Mouse (Mus musculus) neural tube, embryonic 13.5 days (tissue): ENCODE data around the gene Pet100. TPM values are rescaled to one million over a fixed set of nuclear protein-coding genes. Genes with fewer than 3 reads are reported as not detected.

Source experiments
- ATAC-seq: fragments of 200-750 bp; cut with Nextera tagmentation; 2 replicates; pipeline ENCODE4 v1.8.0; 2017; ENCODE audit warnings: low read depth, mild to moderate bottlenecking, moderate TSS enrichment, moderate library complexity
- H3K27ac ChIP-seq: fragments of 300-500 bp; sonication (generic); replicated peaks from 2 replicates; pipeline ENCODE4 v1.5.1; 2015; ENCODE audit warnings: moderate library complexity, mild to moderate bottlenecking, inconsistent platforms
- H3K27me3 ChIP-seq: fragments of 300-500 bp; sonication (generic); 2 replicates; pipeline ENCODE4 v1.6.1; 2015; ENCODE audit warnings: mild to moderate bottlenecking, inconsistent platforms
- H3K36me3 ChIP-seq: fragments of 300-500 bp; sonication (generic); 2 replicates; pipeline ENCODE4 v1.6.1; 2015; ENCODE audit warnings: mild to moderate bottlenecking, inconsistent platforms
- H3K4me1 ChIP-seq: fragments of 300-500 bp; sonication (generic); replicated peaks from 2 replicates; pipeline ENCODE4 v1.6.1; 2015; ENCODE audit warnings: inconsistent platforms
- H3K4me2 ChIP-seq: fragments of 300-500 bp; sonication (generic); 2 replicates; pipeline ENCODE4 v1.6.1; 2015; ENCODE audit warnings: inconsistent platforms, mild to moderate bottlenecking, moderate library complexity
- H3K4me3 ChIP-seq: fragments of 300-500 bp; sonication (generic); 2 replicates; pipeline ENCODE4 v1.5.1; 2015; ENCODE audit warnings: mild to moderate bottlenecking, inconsistent platforms
- H3K9ac ChIP-seq: fragments of 300-500 bp; sonication (generic); 2 replicates; pipeline ENCODE4 v1.6.1; 2015; ENCODE audit warnings: moderate library complexity, mild to moderate bottlenecking, inconsistent platforms
- H3K9me3 ChIP-seq: fragments of 300-500 bp; sonication (generic); 2 replicates; pipeline ENCODE4 v1.6.1; 2016; ENCODE audit warnings: inconsistent platforms
- WGBS: fragments of 180-500 bp; shearing (Covaris S2); methylation state at CpG from one replicate; pipeline ENCODE4 v1.1.7; 2015; 5-methylcytosine and 5-hydroxymethylcytosine counted together
- polyA plus RNA-seq: library from polyadenylated mRNA; unstranded; fragments of >200 nt; fragmentation: Nextera tagmentation; extraction: Ambion mirVana; gene quantifications from 2 replicates; pipeline ENCODE4 v1.2.1, GENCODE M21; 2015

Pet100 gene
- polyA plus RNA-seq, 1 experiment from 2014 or later = 122 TPM

DNA sequence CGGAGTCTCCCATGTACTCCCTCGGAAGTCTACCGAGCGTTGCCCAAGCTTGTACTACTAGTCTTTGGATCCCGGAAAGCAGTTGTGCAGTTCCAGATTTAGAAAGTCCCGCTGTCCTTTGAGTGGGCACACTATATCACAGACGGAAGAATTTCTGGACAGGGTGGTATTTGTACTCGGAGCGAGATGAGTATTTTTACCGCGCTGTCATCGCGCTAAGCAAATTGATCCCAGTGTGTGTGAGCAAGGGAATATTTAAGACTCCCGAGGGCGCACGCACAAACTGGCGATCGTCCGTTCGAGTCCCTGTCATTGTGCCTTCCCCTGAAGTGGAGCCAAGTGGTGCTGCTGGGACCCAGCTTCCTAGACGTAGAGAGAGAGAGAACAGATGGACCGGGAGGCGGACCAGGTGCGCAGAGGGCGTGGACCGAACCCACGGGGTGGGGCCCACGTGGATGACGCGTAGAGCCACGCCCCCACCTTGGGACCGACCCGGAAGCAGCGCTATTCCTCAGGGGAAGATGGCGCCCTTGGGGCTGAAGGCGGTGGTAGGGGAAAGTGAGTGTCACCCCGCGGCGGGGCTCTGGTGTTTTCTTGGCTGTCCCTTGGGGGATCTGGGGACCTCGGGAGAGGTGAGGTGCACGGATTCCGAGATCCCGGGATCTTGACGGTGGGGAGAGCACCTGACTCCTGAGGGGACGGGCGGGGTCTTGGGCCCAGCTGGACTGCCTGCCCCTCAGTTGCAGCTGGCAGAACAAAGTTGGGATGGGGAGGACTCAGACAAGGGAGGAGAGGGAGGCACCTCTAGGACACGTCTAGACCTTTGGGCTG, 9.5 kb downstream of the Pet100 start, which contains the start of gene Stxbp2:
Gene Stxbp2 (plus strand): TSS at position 309 of the 831 bp plus-strand sequence.
- Histone ChIP-seq H3K4me1 (peaks cover 11% of the 10 kb centered on the region), H3K4me2 (peak within 1 kb of the TSS; percentile 75), H3K9me3 (no peaks in the 10 kb centered on the region), H3K27me3 (peaks cover 31% of the 10 kb centered on the region), H3K4me3 (peak within 1 kb of the TSS; percentile 46), H3K36me3 (no peaks in the 10 kb centered on the region), H3K9ac (peak within 1 kb of the TSS; percentile 66), H3K27ac (no peak within 1 kb of the TSS)
- 6% methylated on average over 47 of the region's 47 CpGs for WGBS
- peak; percentile 80 for ATAC-seq

DNA sequence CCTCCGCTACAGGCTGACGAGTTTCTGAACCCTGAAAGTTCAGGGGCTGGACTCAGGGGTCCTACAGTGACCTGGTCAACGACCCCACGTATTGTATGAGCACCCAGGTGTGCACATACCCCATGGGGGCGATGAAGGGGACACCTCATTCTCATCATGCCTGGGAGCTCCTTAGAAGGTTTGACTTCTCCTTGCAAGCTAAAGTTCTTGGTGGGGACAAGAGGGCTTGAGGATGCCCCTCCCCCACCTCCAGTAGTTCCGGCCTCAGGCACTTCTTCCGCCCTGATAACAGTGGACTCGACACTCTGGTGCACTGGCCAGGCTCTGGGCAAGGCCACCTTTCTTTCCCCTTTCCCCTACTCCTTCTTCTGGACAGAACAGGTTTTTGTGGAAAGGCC, 10.1 kb downstream of the Pet100 start:
- H3K4me3 ChIP-seq = peak overlapping the region; percentile 46
- peaks cover 11% of the 10 kb centered on the region for H3K4me1 ChIP-seq
- H3K36me3 ChIP-seq = no peaks in the 10 kb centered on the region
- 19% methylated on average over 8 of the region's 8 CpGs for WGBS
- H3K4me2 ChIP-seq = peak overlapping the region; percentile 75
- ATAC-seq = no peak; the same call in 1 of the 2 replicates
- H3K27me3 ChIP-seq = peaks cover 31% of the 10 kb centered on the region
- H3K27ac ChIP-seq = no peak overlapping the region
- peak overlapping the region; percentile 66 for H3K9ac ChIP-seq
- no peaks in the 10 kb centered on the region for H3K9me3 ChIP-seq

DNA sequence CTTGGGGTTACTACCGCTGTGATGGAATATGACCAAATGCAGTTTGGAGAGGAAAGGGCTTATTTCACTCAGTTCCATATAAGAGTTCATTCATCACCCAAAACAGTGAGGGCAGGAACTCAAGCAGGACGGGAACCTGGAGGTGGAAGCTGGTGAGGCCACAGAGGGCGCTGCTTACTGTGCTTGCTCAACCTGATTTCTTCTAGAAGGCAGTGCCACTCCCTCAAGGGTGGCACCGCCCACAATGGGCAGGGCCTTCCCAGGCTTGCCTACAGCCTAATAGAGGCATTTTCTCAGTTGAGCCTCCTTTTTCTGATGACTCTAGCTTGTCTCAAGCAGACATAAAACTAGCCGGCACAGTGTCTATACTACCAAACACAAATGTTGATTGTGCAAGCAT, 24.5 kb downstream of the Pet100 start:
- no peak for ATAC-seq
- H3K4me1 ChIP-seq = no peaks in the 10 kb centered on the region
- no peaks in the 10 kb centered on the region for H3K9me3 ChIP-seq
- no peaks in the 10 kb centered on the region for H3K27me3 ChIP-seq
- no peak overlapping the region for H3K9ac ChIP-seq
- H3K4me3 ChIP-seq = no peak overlapping the region
- no peak overlapping the region for H3K4me2 ChIP-seq
- no peaks in the 10 kb centered on the region for H3K36me3 ChIP-seq
- H3K27ac ChIP-seq = no peak overlapping the region
- 21% methylated on average over 5 of the region's 5 CpGs for WGBS

DNA sequence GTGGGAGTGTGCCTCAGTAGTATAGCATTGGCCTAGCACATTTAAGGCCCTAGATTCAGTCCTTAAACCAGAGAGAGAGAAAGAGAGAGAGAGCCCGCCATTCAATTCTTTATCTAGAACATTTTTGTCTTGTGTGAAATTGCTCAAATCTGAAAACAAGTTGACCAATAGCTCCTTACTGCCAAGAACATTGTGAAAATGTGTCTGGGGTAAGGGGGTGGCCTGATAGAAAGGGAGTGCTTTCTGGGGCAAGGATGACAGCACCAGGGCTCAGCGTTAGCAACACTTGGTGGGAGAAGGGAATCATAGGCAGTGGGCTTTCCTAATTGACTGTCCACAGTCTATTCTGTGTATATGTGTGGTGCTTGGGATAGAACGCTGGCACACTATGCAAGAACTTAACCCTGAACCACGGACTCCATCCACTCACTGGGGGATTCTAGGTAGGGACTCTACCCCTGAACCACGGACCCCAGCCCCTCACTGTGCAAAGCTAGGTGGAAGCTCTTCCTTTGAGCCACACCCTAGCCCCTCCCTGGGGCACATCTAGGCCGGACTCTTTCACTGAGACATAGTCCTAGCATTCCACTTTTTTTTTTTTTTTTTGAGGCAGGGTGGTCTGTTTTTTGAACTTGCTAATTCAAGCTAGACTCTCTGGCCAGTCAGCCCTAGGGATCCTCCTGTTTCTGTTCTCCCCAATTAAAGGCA, 25.6 kb downstream of the Pet100 start:
- no peak for ATAC-seq

DNA sequence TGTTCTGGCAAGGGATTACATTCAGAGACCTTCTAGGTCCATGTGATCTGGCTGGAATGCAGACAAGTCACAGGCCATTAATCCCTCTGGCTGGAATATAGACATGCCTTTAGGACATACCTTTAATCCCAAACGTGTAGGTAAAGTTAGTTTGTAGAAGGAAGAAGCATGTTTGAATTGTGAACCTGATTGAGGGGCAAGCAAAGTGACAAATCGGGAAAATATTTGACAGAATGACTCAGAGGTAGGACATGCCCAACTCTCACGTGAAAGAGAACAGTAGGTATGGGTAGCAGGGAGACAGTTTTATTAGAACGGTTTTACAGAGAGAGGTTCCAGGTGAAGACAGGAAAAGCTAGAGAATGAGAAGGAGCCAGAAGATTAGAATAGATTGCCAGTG, 26.2 kb downstream of the Pet100 start:
- 82% methylated on average over 4 of the region's 4 CpGs for WGBS
- no peak for ATAC-seq
- H3K36me3 ChIP-seq = no peaks in the 10 kb centered on the region
- no peak overlapping the region for H3K4me3 ChIP-seq
- no peak overlapping the region for H3K4me2 ChIP-seq
- no peaks in the 10 kb centered on the region for H3K9me3 ChIP-seq
- H3K27me3 ChIP-seq = no peaks in the 10 kb centered on the region
- H3K27ac ChIP-seq = no peak overlapping the region
- no peaks in the 10 kb centered on the region for H3K4me1 ChIP-seq
- no peak overlapping the region for H3K9ac ChIP-seq

More for the DNA sequence above, 25.6 kb downstream of the Pet100 start:
- Histone ChIP-seq H3K27ac (no peak overlapping the region), H3K27me3 (no peaks in the 10 kb centered on the region), H3K9ac (no peak overlapping the region), H3K4me1 (no peaks in the 10 kb centered on the region), H3K4me3 (no peak overlapping the region), H3K36me3 (no peaks in the 10 kb centered on the region), H3K4me2 (no peak overlapping the region), H3K9me3 (no peaks in the 10 kb centered on the region)
- 82% methylated on average over 6 of the region's 6 CpGs for WGBS

DNA sequence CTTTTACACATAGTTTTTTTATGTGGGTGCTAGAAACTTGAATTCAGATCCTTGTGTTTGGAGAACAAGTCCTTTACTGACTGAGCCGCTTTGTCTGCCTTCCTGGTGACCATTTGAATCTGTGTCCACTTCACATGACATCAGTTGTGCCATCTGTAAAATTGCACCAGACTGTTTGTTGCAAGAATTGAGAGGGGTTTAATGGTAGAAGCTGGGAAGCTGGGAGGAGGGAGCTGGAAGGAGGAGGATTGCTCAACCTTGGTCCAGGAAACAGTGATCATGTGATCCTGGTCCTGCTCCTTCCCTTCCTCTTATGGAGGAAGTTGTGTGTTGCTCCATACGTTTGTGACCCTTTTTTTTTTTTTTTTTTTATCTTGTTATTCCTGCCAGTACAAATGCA, 26.9 kb downstream of the Pet100 start:
- no peak for ATAC-seq
- no peaks in the 10 kb centered on the region for H3K36me3 ChIP-seq
- no peak overlapping the region for H3K27ac ChIP-seq
- H3K4me3 ChIP-seq = no peak overlapping the region
- H3K9me3 ChIP-seq = no peaks in the 10 kb centered on the region
- no peak overlapping the region for H3K9ac ChIP-seq
- WGBS = 72% methylated on average over 2 of the region's 2 CpGs
- no peaks in the 10 kb centered on the region for H3K27me3 ChIP-seq
- no peak overlapping the region for H3K4me2 ChIP-seq
- no peaks in the 10 kb centered on the region for H3K4me1 ChIP-seq

DNA sequence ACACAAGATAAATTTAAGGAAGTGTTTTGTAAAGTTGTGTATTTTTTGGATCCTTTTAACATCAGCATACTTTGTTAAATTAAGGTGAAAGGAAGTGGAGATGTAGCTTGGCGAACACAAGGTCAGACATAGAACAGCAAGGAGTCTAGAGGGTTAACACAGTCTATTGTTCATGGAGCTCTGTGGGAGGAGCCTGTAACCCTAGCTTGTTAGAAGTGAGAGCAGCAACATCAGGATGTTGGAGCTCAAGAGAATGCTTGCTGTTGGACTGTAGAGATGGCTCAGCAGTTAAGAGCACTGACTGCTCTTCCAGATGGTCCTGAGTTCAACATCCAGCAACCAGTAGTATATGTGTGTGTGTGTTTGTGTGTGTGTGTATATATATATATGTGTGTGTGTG, 27.6 kb downstream of the Pet100 start:
- Histone ChIP-seq H3K9ac (no peak overlapping the region), H3K4me1 (no peaks in the 10 kb centered on the region), H3K4me3 (no peak overlapping the region), H3K4me2 (no peak overlapping the region), H3K36me3 (no peaks in the 10 kb centered on the region), H3K27me3 (no peaks in the 10 kb centered on the region), H3K9me3 (no peaks in the 10 kb centered on the region), H3K27ac (no peak overlapping the region)
- WGBS = 39% methylated on average over 1 of the region's 1 CpGs
- no peak for ATAC-seq

DNA sequence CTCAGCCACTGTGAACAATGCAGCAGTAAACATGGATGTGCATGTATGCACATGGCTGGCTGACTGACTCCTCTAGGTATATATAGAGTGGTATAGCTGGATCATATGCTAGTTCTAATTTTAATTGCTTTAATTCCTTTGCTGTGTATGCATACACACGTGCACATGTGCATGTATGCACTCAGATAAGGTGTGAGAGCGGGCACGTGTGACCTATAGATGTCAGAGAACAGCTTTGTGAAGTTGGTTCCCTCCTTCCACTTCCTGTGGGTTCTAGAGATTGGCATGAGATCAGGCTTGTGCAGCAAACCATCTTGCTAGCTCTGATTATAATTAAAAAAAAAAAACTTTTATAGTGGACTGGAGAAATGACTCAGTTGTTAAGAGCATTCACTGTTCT, 31.5 kb downstream of the Pet100 start:
- Histone ChIP-seq H3K36me3 (no peaks in the 10 kb centered on the region), H3K4me2 (no peak overlapping the region), H3K4me3 (no peak overlapping the region), H3K9me3 (no peaks in the 10 kb centered on the region), H3K4me1 (peaks cover 8% of the 10 kb centered on the region), H3K27me3 (no peaks in the 10 kb centered on the region), H3K9ac (no peak overlapping the region), H3K27ac (no peak overlapping the region)
- ATAC-seq = no peak
- WGBS = 67% methylated on average over 3 of the region's 3 CpGs

DNA sequence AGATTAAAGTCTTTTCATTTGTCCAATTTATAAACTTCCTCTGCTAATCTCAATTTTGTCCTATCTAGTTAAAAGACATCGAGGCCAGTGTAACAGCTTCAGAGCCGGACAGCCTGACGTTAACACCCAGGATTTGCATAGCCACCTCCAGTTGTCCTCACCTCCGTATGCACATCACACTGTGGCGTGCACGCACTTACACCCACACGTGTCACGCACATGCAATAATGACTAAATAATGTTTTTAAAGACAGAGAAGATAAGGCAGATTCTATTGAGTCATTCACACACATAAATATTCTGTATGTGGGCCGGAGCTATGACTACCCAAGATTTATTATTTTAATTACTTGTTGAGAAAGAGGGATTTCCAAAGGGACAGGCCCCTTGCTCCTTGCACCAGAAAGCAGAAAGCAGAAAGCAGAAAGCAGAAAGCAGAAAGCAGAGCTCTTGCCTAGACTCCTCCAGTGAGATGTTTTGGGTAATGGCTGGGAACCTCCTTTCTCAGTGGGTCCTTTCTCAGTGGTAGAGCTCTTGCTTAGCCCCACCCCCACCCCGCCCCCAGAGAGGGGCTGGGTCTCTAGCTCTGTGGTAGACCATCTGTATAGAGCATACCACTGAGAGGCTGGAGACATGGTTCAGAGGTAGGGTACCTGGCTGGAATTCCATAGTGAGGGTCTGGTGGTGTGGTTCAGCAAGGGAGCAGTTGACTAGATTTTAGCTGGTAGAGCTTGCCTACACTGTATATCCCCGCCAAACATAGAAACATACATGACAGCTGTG, 33.6 kb downstream of the Pet100 start:
- no peaks in the 10 kb centered on the region for H3K27me3 ChIP-seq
- H3K4me2 ChIP-seq = no peak overlapping the region
- H3K36me3 ChIP-seq = no peaks in the 10 kb centered on the region
- peak; percentile 65 for ATAC-seq
- H3K27ac ChIP-seq = no peak overlapping the region
- WGBS = 78% methylated on average over 11 of the region's 11 CpGs
- no peak overlapping the region for H3K4me3 ChIP-seq
- no peak overlapping the region for H3K9ac ChIP-seq
- no peaks in the 10 kb centered on the region for H3K9me3 ChIP-seq
- peaks cover 8% of the 10 kb centered on the region for H3K4me1 ChIP-seq

DNA sequence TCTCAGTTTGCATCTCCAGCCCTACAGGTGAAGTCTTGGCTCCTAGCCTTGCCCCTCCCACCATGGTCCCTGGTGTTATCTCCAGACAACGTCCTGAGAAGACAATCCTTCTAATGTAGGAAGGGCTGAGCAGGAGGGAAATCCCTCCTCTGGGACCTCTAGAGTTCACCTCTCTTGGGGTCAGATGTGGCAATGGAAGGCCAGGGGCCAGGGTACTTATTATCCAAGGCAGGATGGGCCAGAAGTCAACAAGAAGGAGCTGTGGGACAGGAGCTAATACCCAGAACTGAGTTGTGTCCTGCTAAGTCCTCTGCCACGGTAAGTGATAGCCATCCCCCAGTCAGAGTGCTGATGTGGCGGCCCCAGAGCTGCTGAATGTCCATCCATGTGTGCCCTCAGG, 34.2 kb downstream of the Pet100 start, which contains the start of gene Retn:
Gene Retn (plus strand): TSS at position 245 of the 400 bp plus-strand sequence.
- Histone ChIP-seq H3K36me3 (no peaks in the 10 kb centered on the region), H3K9ac (no peak within 1 kb of the TSS), H3K4me1 (peaks cover 8% of the 10 kb centered on the region), H3K4me3 (no peak within 1 kb of the TSS), H3K9me3 (no peaks in the 10 kb centered on the region), H3K27me3 (no peaks in the 10 kb centered on the region), H3K27ac (no peak within 1 kb of the TSS), H3K4me2 (no peak within 1 kb of the TSS)
- ATAC-seq = no peak
- WGBS = 74% methylated on average over 3 of the region's 3 CpGs

DNA sequence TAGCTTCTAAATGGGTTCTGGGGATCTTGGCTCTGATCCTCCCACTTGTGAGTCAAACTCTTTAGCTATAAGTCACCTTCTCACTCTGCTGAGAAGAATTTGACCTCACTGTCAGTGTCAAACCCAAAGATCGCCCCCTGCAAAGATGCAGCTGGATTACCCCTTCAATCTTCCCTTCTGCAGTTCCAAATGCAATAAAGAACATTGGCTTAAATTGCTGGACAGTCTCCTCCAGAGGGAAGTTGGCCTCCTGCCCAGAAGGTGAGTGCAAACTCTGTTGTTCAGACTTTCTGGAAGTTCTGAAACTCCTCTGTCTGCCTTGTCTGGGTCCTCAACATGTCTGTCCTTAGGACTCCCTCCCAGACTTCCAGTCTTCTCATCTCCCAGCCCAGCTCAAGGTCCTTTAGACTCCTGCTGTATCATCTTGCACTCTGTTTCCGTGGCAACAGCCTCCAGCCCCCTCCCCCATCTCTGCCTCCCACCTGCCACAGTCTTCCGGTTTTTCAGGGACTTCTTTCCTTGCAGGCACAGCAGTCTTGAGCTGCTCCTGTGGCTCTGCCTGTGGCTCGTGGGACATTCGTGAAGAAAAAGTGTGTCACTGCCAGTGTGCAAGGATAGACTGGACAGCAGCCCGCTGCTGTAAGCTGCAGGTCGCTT, 35.5 kb downstream of the Pet100 start:
- no peak overlapping the region for H3K4me3 ChIP-seq
- WGBS = 26% methylated on average over 7 of the region's 7 CpGs
- H3K9ac ChIP-seq = no peak overlapping the region
- no peaks in the 10 kb centered on the region for H3K36me3 ChIP-seq
- H3K27me3 ChIP-seq = no peaks in the 10 kb centered on the region
- H3K27ac ChIP-seq = no peak overlapping the region
- no peaks in the 10 kb centered on the region for H3K9me3 ChIP-seq
- ATAC-seq = no peak
- no peak overlapping the region for H3K4me2 ChIP-seq
- H3K4me1 ChIP-seq = peaks cover 8% of the 10 kb centered on the region
